Mouse (Mus musculus): ENCODE results near the gene Stim1.

GRCm38 (mm10) chr7:102486105-102486504, 218.5 kb downstream of the Stim1 start:
- TF ChIP-seq CTCF (IDR thresholded peaks at IDR 0.05; ENCODE audit: low read depth, low read length) (no peak), POLR2A (IDR thresholded peaks at IDR 0.05; ENCODE audit: extremely low read depth, insufficient read depth, low read length) (no peak)
